In the genomic region with DNA sequence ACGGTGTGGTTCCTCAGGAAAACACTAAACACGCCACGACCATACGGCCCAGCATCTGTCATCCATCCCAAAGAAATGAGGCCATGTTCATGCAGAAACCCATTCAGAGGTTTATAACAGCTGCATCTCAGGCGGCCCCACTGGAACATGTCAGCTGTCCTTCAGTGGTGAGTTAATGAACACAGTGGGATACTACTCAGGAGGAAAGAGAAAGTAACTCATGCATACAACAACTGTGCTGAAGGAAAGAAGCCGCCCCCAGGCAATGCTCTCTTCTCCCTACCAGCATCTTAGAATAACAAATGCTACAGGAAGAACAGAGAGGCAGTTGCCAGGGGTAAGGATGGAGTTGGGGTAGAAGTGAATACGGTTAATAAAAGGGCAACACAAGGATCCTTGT, we compare ENCODE assay signal across 11 mouse cellular contexts.
"Had no signal": no experiment of that assay in that cellular context is flagged by ENCODE, and none has a peak within 500 bp of the region (broad histone marks: within the 10 kb centered on the region; RNA-seq: fewer than 3 reads in every experiment).

No protein-coding gene starts in this region.

- ATAC-seq: lung, postnatal 0 days; midbrain, embryonic 15.5 days had no signal

- H3K27ac ChIP-seq: liver, embryonic 15.5 days; midbrain, embryonic 15.5 days; stomach, postnatal 0 days had no signal

- H3K4me2 ChIP-seq: liver, embryonic 15.5 days; midbrain, embryonic 11.5 days; midbrain, embryonic 15.5 days had no signal

- H3K9me3 ChIP-seq: liver, embryonic 15.5 days; midbrain, embryonic 15.5 days had no signal

- DNase-seq: kidney, adult 2 months; kidney, postnatal 25 days; lung, adult 2 months; lung, postnatal 36 days; thymus, postnatal 4 days had no signal

- H3K4me3 ChIP-seq: left cerebral cortex, adult 2 months; liver, embryonic 15.5 days; midbrain, embryonic 15.5 days had no signal

- H3K9ac ChIP-seq: liver, embryonic 15.5 days; midbrain, embryonic 15.5 days had no signal

- H3K27me3 ChIP-seq: liver, embryonic 15.5 days; midbrain, embryonic 15.5 days had no signal
